Mouse (Mus musculus): ENCODE measurements at regions not wholly inside any gene's neighbourhood (a gene's known extent, or its start where the extent isn't known, plus 50 kb on each side); places are given as distances from the start of the nearest gene placed in this dataset.

DNA sequence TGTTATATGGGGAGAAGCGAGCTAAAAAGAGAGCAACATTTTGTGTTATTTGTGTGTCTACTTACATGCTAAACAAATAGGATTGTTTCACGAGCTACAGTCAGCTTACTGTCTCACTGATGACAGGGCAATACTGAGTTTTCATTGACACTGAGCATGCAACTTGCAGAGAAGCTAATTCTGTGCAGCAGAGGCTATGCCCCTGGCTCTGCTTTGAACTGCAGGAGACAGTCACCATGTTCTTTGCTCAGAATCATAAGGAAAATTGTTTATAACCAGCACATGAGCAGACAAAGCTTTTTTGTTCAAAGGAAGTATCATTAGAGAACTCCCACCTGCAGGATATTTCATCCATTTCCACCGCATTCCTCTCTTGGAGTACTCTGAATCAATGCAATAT is 280.8 kb upstream of the Gm9747 start:
- TF ChIP-seq CTCF (IDR thresholded peaks at IDR 0.05; ENCODE audit: low read depth) (no peak), EP300 (IDR thresholded peaks at IDR 0.05; ENCODE audit: low read depth) (no peak)
